Mouse (Mus musculus): ENCODE results near the gene Flnb.

Flnb gene

DNA sequence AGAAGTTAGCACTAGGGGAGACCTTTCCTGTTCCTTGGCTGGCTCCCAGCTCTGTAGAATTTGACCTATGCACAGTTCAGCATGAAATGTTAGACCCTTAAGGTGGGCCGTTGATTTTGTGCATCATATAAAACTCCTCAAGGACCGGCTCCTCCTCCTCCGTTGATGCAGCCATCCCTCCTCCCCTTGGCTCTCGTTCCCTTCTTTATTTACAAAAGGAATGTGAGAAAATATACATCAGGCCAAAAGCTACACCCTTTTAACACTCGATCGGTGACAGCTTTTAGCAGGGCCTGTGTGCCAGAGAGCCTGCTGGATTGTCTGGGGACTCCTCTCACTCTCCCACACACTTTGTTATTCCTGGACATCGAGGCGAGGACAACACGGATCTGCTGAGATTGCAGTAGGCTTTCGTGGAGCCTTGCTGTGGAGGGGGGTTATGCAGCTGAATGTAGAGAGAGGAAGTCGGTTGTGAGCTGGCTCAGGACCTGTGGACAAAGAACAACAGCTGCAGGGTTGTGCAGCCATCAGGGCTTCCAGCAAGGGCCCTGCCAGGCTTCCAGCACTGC, 82.8 kb downstream of the Flnb start:
- no peak for DNase-seq (ENCODE audit: low spot score)

- DNase-seq (ENCODE audit: low spot score) = no peak
Observed at GRCm38 (mm10) chr14:7901484-7902240, 83.9 kb downstream of the Flnb start.

DNA sequence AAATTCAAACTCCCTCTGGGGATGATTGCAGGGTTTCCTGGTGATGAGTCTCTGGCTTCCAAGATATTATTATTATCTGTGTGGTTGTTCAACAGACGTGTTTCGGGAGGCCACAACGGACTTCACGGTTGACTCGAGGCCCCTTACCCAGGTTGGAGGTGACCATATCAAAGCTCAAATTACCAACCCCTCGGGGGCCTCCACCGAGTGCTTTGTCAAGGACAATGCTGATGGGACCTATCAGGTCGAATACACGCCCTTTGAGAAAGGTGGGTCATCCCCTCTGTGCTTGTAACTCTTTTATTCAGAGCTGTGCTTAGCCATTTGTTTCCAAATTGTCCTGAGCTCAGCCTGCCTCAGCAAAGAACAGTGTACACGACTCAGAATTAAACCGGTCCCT, 89.3 kb downstream of the Flnb start:
- DNase-seq (ENCODE audit: low spot score) = no peak

GRCm38 (mm10) chr14:7909472-7909871, 91.7 kb downstream of the Flnb start:
- DNase-seq (ENCODE audit: low spot score) = no peak

DNA sequence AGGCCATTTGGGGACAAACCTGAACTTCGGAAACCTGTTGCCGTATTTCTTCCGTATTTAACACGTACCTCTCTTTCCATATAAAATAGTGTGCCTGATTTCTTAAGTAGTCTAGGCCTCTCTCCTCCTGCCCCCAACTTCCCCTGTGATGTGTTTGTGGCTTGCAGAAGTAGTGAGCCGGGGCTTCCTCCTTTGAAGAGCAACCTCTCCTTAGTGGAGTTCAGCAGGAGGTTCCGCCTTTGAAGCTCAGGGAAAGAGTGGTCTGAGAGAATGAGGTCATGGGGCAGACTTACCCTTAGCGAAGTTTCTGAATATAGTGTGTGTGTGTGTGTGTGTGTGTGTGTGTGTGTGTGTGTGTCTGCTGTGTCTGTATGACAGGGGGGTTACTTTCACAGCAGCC, 96.1 kb downstream of the Flnb start:
- no peak for DNase-seq (ENCODE audit: low spot score)

DNA sequence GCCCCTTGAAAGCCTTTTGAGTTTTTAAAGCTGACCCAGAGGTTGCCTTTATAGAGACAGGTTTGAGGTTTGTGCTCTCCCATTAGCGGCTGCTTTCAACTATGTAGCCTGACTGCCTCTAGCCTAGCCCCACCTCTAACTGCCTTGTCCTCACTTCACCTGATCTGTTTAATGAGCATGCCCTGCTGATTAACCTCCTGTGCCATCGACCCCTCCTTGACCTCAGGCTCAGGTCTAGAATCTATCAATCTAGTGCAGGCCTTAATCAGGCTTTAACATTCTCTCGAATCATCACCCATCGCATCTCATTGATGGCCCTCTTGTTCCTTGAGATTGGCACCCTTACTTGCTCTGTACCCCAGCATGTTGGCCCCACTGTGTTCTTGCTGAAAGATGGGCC, 96.7 kb downstream of the Flnb start:
- no peak for DNase-seq (ENCODE audit: low spot score)

DNA sequence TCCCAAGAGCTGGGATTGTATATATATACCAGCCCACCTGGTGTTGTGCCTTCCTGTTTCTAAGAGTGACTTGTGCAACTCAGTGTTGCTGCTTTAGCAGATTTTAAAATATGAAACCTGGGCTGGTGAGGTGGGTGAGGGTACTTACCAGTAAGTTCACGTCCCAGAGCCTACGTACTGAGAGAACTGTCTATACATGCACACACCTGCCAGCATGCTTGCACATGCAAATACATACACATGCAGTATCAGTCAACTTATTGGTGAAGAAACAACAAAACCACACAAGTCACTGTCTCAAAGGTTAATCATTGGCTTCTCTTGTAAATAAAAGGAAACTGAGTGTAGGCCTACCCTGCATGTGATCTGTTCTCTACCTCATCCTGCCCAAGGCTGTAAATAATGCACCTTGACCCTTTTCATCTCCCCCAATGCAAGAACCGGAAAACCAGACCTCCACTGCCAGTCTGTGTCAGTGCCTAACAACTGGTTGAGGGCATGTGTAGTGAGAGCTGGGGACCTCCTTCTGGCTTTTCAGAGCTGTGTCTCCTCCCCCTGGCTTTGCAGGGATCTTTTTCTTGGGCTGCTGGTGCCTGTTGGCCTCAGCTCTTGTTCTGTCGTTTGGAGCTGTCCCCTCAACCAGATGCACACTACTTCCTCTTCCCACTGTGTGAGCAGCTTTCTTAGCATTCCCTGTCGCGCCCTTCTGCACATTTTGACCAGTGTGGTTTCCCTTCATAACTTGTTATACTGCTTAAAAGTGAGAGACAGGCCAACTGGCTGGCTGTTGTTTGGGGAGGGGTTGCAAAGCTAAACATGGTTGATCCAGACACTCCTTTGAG, 100.6 kb downstream of the Flnb start:
- no peak for DNase-seq (ENCODE audit: low spot score)

GRCm38 (mm10) chr14:7919309-7919708, 101.6 kb downstream of the Flnb start:
- no peak for DNase-seq (ENCODE audit: low spot score)

DNA sequence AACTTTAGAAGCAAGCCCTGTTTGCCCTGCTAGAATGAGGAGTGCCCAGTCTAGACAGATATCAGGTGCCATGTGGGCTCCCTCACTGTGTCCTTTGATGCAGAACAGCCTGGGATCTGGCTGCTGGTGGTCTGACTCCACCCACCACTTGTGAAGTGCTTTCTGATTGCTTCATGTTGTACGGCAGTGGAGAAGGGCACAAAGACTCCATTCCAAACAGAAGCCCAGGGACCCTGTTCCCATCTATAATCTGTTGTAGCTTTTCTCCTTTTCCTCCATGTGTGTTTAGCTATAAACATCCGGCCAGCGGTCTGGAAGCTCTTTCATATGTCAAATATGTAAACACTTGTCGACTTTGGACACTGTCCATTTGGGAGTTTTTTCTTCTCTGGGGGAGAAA, 102.2 kb downstream of the Flnb start:
- no peak for DNase-seq (ENCODE audit: low spot score)

GRCm38 (mm10) chr14:7921459-7921858, 103.7 kb downstream of the Flnb start:
- DNase-seq (ENCODE audit: low spot score) = no peak

GRCm38 (mm10) chr14:7923635-7924034, 105.9 kb downstream of the Flnb start:
- no peak for DNase-seq (ENCODE audit: low spot score)

GRCm38 (mm10) chr14:7928362-7928761, 110.6 kb downstream of the Flnb start:
- DNase-seq (ENCODE audit: low spot score) = no peak

DNA sequence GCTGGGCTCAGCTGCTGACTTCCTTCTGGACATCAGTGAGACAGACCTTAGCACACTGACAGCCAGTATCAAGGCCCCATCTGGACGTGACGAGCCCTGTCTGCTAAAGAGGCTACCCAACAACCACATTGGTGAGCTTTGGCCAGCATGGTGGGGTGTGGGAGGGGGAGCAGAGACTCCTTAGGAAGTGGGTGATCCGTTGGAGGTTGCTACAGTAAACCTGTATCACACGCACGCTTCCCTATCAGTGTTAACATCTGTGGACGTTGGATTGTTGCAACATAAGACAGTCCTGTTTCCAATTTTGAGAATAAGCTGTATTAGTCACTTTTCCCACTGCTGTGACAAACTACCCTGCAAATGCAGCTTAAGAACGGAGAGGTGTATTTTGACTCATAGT, 111.3 kb downstream of the Flnb start:
- no peak for DNase-seq (ENCODE audit: low spot score)

DNA sequence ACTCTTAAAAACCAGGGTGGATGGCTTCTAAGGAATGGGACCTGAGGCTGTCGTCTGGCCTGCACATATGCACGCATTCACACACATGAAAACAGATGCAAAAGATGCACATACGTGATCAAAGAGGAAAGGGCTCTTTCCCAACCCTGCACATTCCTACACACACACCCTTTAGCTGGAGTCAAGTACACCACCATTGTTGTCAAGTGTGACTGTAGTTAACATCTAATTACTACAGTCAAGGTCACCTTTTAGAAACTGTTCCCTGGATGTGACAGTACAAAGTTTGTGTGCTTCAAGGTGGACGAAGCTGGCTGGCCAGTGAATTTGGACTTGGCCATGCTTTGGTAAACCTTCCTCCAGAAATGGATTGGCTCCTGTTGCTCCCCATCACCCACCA, 114.4 kb downstream of the Flnb start:
- DNase-seq (ENCODE audit: low spot score) = no peak

GRCm38 (mm10) chr14:7934166-7934565, 116.4 kb downstream of the Flnb start:
- no peak for DNase-seq (ENCODE audit: low spot score)

- no peak for DNase-seq (ENCODE audit: low spot score)
Observed at GRCm38 (mm10) chr14:7937052-7937630, 119.4 kb downstream of the Flnb start.

DNA sequence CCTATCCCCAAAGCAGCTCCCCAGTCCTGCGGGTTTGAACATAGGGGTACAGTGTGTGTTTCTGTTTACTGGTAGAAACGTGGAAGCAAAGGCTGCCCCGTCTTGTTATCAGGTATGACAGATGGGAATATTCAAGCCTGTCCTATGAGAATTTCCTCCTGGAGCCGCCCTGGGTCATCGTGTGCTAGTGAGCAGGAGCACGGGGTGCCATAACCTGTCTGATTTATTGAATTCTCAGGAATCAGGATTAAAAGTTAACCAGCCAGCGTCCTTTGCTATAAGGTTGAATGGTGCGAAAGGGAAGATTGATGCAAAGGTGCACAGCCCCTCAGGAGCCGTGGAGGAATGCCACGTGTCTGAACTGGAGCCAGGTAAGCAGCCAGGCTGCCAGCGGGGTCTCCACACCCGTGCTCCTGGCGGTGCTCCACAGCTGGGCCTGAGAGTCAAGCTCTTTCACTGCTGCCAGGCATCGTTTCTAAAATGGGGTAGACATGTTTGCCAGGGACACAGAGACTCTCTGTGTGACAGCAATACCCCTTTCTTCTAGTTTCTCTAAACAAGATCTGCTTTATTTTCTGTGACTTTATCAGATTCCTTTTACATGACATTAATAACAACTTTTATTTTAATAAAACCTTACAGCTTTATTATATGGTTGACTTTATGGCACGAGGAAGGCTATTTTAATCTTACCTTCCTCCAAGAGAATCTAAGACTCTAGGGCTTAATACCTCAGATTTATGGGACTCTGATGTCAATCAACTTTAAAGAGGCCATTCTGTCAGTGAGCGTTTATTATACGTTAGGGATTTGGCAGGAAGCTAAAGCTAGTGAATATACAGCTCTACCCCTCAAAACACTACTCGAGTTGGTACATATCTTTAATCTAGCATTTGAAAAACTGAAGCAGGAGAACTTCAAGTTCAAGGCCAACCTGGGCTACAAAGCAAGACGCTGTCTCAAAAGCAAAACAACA, 121.3 kb downstream of the Flnb start:
- no peak for DNase-seq (ENCODE audit: low spot score)

DNA sequence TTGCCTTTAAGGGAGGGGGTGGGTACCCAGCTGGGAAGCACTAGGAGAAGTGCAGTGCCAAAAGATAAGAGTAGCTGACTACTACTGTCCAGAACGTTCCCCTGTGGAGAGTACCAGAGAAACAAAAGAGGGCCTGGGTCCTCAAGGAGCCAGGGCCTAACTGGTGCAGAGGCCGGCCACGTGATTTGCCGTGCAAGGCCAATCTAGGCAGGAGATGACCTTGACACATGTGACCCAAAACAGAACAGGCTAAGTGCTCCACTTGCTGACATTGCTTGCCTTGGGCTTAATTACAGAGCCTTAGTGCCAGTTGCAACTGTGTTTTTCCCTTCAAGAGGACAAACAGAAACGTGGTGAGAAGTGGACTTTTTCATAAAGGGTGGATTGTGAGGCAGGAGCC, 123.7 kb downstream of the Flnb start:
- DNase-seq (ENCODE audit: low spot score) = no peak

GRCm38 (mm10) chr14:7943101-7943800, 125.5 kb downstream of the Flnb start:
- peak; percentile 68 for DNase-seq (ENCODE audit: low spot score)

DNA sequence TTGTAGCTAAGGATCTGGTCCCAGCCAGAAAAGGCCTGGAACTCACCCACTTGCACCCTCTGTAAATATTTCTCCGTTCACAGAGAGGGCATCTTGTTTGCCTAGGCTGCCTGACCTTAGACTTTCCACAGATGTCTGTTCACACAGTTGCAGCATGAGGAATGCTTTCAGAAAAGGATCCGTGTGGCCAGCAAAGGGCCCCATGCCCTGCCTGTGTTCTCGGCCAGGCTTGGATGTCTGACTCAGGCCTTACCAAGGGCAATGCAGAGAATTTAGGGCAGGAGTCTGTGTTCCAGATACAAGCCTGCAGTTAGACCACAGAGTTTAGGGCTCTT, 126.0 kb downstream of the Flnb start:
- no peak for DNase-seq (ENCODE audit: low spot score)

Measured in testis, postnatal 10 days (tissue).